Mouse (Mus musculus) C2C12 (cell line): ENCODE data around the gene Tcf3. TPM values are rescaled to one million over a fixed set of nuclear protein-coding genes. Genes with fewer than 3 reads are reported as not detected.

Experiments used
- H3K27me3 ChIP-seq: one replicate; pipeline ENCODE4 v1.6.1; 2011; ENCODE audit not compliant: control insufficient read depth, insufficient read depth, insufficient read length
- H3K36me3 ChIP-seq: one replicate; pipeline ENCODE4 v1.6.1; 2011; ENCODE audit not compliant: control insufficient read depth, insufficient read depth
- H3K4me3 ChIP-seq: one replicate; pipeline ENCODE4 v1.5.1; 2011; ENCODE audit warnings: mild to moderate bottlenecking, control low read depth; ENCODE audit not compliant: poor library complexity, insufficient read depth, severe bottlenecking
- H3K79me2 ChIP-seq: one replicate; pipeline ENCODE4 v1.6.1; 2011; ENCODE audit not compliant: control insufficient read depth, insufficient read depth
- H3K79me3 ChIP-seq: one replicate; pipeline ENCODE4 v1.6.1; 2011; ENCODE audit warnings: low read depth, control low read depth
- H3ac ChIP-seq: one replicate; pipeline ENCODE3; 2011; ENCODE audit warnings: low read depth; ENCODE audit not compliant: control insufficient read depth, insufficient read length
- CEBPB ChIP-seq: IDR thresholded peaks from one replicate; pipeline ENCODE4 v1.6.1; 2011; ENCODE audit warnings: low read depth, mild to moderate bottlenecking, control low read depth, moderate library complexity
- CTCF ChIP-seq: IDR thresholded peaks from one replicate; pipeline ENCODE4 v1.5.1; 2011; ENCODE audit not compliant: control insufficient read depth, insufficient read depth, insufficient read length
- FOSL1 ChIP-seq: IDR thresholded peaks from one replicate; pipeline ENCODE4 v1.8.0; 2011; ENCODE audit warnings: mild to moderate bottlenecking, low read length; ENCODE audit not compliant: poor library complexity, insufficient read depth, severe bottlenecking
- MAX ChIP-seq: IDR thresholded peaks from one replicate; pipeline ENCODE4 v1.6.1; 2011; ENCODE audit warnings: mild to moderate bottlenecking, control low read depth
- MYOD1 ChIP-seq: IDR thresholded peaks from one replicate; pipeline ENCODE4 v1.6.1; 2011; ENCODE audit warnings: low read depth; ENCODE audit not compliant: control insufficient read depth, insufficient read length
- MYOG ChIP-seq: IDR thresholded peaks from one replicate; pipeline ENCODE4 v1.6.1; 2011; ENCODE audit not compliant: control insufficient read depth, insufficient read length; ENCODE audit errors: extremely low read depth
- USF1 ChIP-seq: IDR thresholded peaks from one replicate; pipeline ENCODE4 v1.6.1; 2011; ENCODE audit warnings: low read depth, mild to moderate bottlenecking, control low read depth, moderate library complexity
- polyA plus RNA-seq: library from polyadenylated mRNA; unstranded; fragments of >200 nt; fragmentation: generic; extraction: Trizol; gene quantifications from one replicate; pipeline ENCODE4 v1.2.1, GENCODE M21; 2012; ENCODE audit warnings: missing spikeins

Tcf3 gene
- polyA plus RNA-seq, 1 experiment: 111 TPM

- peaks cover 30% of the 10 kb centered on the region for H3K79me3 ChIP-seq
- no peak overlapping the region for H3K4me3 ChIP-seq
- H3ac ChIP-seq: peak overlapping the region; percentile 15
- peaks cover 42% of the 10 kb centered on the region for H3K79me2 ChIP-seq
- no peaks in the 10 kb centered on the region for H3K27me3 ChIP-seq
- no peak for TF ChIP-seq USF1
- TF ChIP-seq FOSL1: no peak
- peaks cover 62% of the 10 kb centered on the region for H3K36me3 ChIP-seq
Measured at GRCm38 (mm10) chr10:80396822-80397523, 36.5 kb downstream of the Tcf3 start.

DNA sequence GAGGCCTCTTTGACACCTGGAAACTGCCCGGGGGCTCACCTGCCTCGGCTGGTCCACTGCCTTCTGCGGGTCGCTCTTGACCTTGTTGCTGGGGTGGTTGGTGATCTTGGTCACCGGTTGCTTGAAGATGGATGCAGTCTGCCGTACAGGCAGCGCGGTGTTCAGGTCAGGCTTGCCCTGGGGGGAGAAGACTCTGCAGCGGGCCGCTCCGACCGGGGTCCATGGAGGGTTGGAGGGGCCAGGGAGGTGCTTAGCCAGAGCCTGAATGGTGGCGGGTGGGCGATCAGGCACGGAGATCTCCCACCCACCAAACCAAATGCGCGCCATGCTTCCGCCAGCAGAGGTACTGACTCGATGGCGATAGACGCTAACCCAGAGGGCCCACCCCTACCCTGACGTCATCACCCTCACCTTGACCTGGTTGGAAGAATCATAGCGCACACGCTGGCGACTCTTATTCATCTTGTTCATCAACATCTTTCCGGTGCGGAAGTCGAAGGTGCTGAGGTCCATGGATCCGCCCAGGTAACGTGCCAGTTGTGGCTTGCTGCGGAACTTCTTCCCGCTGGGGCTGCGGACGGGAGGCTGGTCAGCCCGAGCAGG lies 38.3 kb downstream of the Tcf3 start:
- Histone ChIP-seq H3K79me2 (peaks cover 42% of the 10 kb centered on the region), H3ac (no peak overlapping the region), H3K79me3 (peaks cover 30% of the 10 kb centered on the region), H3K36me3 (peaks cover 72% of the 10 kb centered on the region), H3K4me3 (no peak overlapping the region), H3K27me3 (no peaks in the 10 kb centered on the region)
- no peak for TF ChIP-seq FOSL1
- no peak for TF ChIP-seq MYOD1
- no peak for TF ChIP-seq CTCF
- TF ChIP-seq MYOG: no peak
- TF ChIP-seq CEBPB: no peak
- no peak for TF ChIP-seq MAX
- no peak for TF ChIP-seq USF1

DNA sequence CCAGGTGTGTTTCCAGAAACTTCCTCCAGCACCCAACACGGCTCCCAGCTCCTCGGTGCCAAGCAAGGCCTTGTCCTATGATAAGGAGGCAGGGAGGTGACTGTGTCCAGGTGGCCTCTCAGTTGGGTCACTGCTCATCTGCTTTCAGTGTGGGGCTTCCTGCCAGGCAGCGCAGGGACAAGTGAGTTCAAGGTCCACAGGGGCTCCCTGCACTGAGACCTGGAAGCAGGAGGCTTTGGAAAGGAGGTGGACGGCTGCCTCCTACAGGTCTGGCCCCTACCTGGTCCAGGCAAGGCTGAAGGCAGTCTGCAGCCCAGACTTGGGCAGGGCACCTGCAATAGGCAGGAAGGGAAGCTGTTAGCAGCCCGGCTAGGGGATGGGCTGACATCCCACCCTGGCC lies 40.8 kb downstream of the Tcf3 start:
- Histone ChIP-seq H3K36me3 (peaks cover 75% of the 10 kb centered on the region), H3ac (no peak overlapping the region), H3K79me3 (peaks cover 21% of the 10 kb centered on the region), H3K79me2 (peaks cover 32% of the 10 kb centered on the region), H3K27me3 (no peaks in the 10 kb centered on the region), H3K4me3 (no peak overlapping the region)
- TF ChIP-seq MYOG (no peak), MYOD1 (no peak), MAX (no peak), CTCF (no peak), FOSL1 (no peak), USF1 (no peak), CEBPB (no peak)

GRCm38 (mm10) chr10:80390697-80391096 lies 42.8 kb downstream of the Tcf3 start:
- H3K4me3 ChIP-seq: no peak overlapping the region
- no peak overlapping the region for H3ac ChIP-seq
- peaks cover 56% of the 10 kb centered on the region for H3K36me3 ChIP-seq
- H3K79me3 ChIP-seq: peaks cover 15% of the 10 kb centered on the region
- H3K27me3 ChIP-seq: no peaks in the 10 kb centered on the region
- H3K79me2 ChIP-seq: peaks cover 29% of the 10 kb centered on the region
- no peak for TF ChIP-seq USF1

DNA sequence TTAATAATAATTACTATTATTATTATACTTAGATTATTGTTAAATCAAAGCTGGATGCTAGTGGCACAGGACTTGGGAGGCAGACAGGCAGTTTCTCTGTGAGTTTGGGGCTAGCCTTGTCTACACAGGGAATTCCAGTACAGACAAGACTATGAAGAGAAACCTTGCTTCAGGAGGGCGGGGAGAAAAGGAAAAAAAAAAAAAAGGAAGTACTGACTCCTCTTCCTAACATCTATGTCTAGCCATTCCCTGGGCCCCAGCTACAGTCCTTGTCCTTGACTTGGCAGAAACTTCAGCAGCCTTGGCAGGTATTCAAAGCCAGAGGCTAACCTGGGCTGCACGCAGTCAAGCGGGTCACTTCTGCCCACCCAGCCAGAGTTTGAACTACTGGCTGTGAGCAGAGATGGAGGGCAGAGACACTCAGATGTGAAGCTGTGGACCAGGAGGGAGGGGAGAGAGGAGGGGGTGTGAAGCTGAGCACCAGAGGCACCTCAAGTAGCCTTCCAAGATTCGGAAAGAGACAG lies 44.2 kb downstream of the Tcf3 start:
- peaks cover 27% of the 10 kb centered on the region for H3K79me3 ChIP-seq
- H3K36me3 ChIP-seq: peaks cover 55% of the 10 kb centered on the region
- H3K4me3 ChIP-seq: no peak overlapping the region
- H3K27me3 ChIP-seq: no peaks in the 10 kb centered on the region
- TF ChIP-seq MYOG: no peak
- no peak for TF ChIP-seq MYOD1
- no peak for TF ChIP-seq MAX
- TF ChIP-seq CEBPB: no peak
- no peak for TF ChIP-seq USF1
- no peak for TF ChIP-seq FOSL1
- TF ChIP-seq CTCF: no peak
- no peak overlapping the region for H3ac ChIP-seq
- H3K79me2 ChIP-seq: peaks cover 31% of the 10 kb centered on the region

- H3K79me2 ChIP-seq: peaks cover 36% of the 10 kb centered on the region
- no peak overlapping the region for H3K4me3 ChIP-seq
- TF ChIP-seq FOSL1 (no peak), CTCF (no peak), MAX (no peak), USF1 (no peak), MYOD1 (no peak)
- H3K36me3 ChIP-seq: peaks cover 54% of the 10 kb centered on the region
- no peaks in the 10 kb centered on the region for H3K27me3 ChIP-seq
- peaks cover 31% of the 10 kb centered on the region for H3K79me3 ChIP-seq
- H3ac ChIP-seq: no peak overlapping the region
Measured at GRCm38 (mm10) chr10:80388731-80389130, 44.7 kb downstream of the Tcf3 start.
